Mouse (Mus musculus) stomach, embryonic 16.5 days (tissue): Measurements from ENCODE around the gene Arvcf. TPM values are rescaled to one million over a fixed set of nuclear protein-coding genes. Genes with fewer than 3 reads are reported as not detected.
A peak's percentile ranks its signal among the peaks of the same experiment; 100 is the strongest.

Source experiments
- ATAC-seq: fragments of 200-750 bp; cut with Nextera tagmentation; 2 replicates; pipeline ENCODE4 v1.8.0; 2017; ENCODE audit warnings: moderate number of reproducible peaks, moderate TSS enrichment; ENCODE audit not compliant: insufficient read depth, low FRiP score
- H3K27ac ChIP-seq: fragments of 300-500 bp; sonication (generic); 2 replicates; pipeline ENCODE4 v1.5.1; 2014; ENCODE audit warnings: low read length
- H3K27me3 ChIP-seq: fragments of 300-500 bp; sonication (generic); 2 replicates; pipeline ENCODE4 v1.6.1; 2014; ENCODE audit warnings: low read length, control low read depth, mixed read lengths; ENCODE audit not compliant: control insufficient read depth, insufficient read depth
- H3K36me3 ChIP-seq: fragments of 300-500 bp; sonication (generic); 2 replicates; pipeline ENCODE4 v1.6.1; 2014; ENCODE audit warnings: low read length; ENCODE audit not compliant: control insufficient read depth, insufficient read depth
- H3K4me1 ChIP-seq: fragments of 300-500 bp; sonication (generic); 2 replicates; pipeline ENCODE4 v1.6.1; 2014; ENCODE audit warnings: low read length, control low read depth, mixed read lengths; ENCODE audit not compliant: control insufficient read depth, insufficient read depth
- H3K4me2 ChIP-seq: fragments of 300-500 bp; sonication (generic); 2 replicates; pipeline ENCODE4 v1.6.1; 2014; ENCODE audit warnings: low read depth, low read length, mixed read lengths
- H3K4me3 ChIP-seq: fragments of 300-500 bp; sonication (generic); replicated peaks from 2 replicates; pipeline ENCODE4 v1.5.1; 2014; ENCODE audit warnings: mild to moderate bottlenecking, low read length
- H3K9ac ChIP-seq: fragments of 300-500 bp; sonication (generic); 2 replicates; pipeline ENCODE4 v1.6.1; 2014; ENCODE audit warnings: low read length
- H3K9me3 ChIP-seq: fragments of 300-500 bp; sonication (generic); replicated peaks from 2 replicates; pipeline ENCODE4 v1.6.1; 2016; ENCODE audit warnings: low read length, control low read depth; ENCODE audit not compliant: control insufficient read depth
- WGBS: fragments of 180-500 bp; shearing (Covaris S2); extraction: QIAGEN DNeasy Blood & Tissue Kit; methylation state at CpG from one replicate; pipeline ENCODE4 v1.1.7; 2014; 5-methylcytosine and 5-hydroxymethylcytosine counted together
- polyA plus RNA-seq: library from polyadenylated mRNA; unstranded; fragments of >200 nt; fragmentation: Nextera tagmentation; extraction: Ambion mirVana; gene quantifications from 2 replicates; pipeline ENCODE4 v1.2.1, GENCODE M21; 2015

Gene Arvcf
- polyA plus RNA-seq, 1 experiment from 2014 or later = 25.3 TPM

- WGBS = 1% methylated on average over 28 of the region's 28 CpGs
- Histone ChIP-seq H3K9me3 (no peaks in the 10 kb centered on the region), H3K9ac (peak overlapping the region; percentile 79), H3K4me1 (peaks cover 16% of the 10 kb centered on the region), H3K27ac (no peak overlapping the region), H3K36me3 (no peaks in the 10 kb centered on the region), H3K27me3 (peaks cover 9% of the 10 kb centered on the region; the same call in 1 of the 2 replicates), H3K4me2 (peak overlapping the region; percentile 100), H3K4me3 (peak overlapping the region; percentile 73)
- no peak; the same call in 1 of the 2 replicates for ATAC-seq
Observed at GRCm38 (mm10) chr16:18348601-18349175, 706 bp downstream of the Arvcf start.

GRCm38 (mm10) chr16:18349761-18350325 is 1.9 kb downstream of the Arvcf start:
- 79% methylated on average over 12 of the region's 12 CpGs for WGBS
- Histone ChIP-seq H3K27ac (no peak overlapping the region), H3K4me1 (peaks cover 11% of the 10 kb centered on the region), H3K4me2 (no peak overlapping the region), H3K9ac (no peak overlapping the region), H3K4me3 (no peak overlapping the region), H3K36me3 (no peaks in the 10 kb centered on the region), H3K9me3 (no peaks in the 10 kb centered on the region), H3K27me3 (peaks cover 9% of the 10 kb centered on the region; the same call in 1 of the 2 replicates)
- ATAC-seq = no peak

- Histone ChIP-seq H3K36me3 (no peaks in the 10 kb centered on the region), H3K4me3 (no peak overlapping the region), H3K27ac (no peak overlapping the region), H3K27me3 (peaks cover 9% of the 10 kb centered on the region; the same call in 1 of the 2 replicates), H3K9me3 (no peaks in the 10 kb centered on the region), H3K4me1 (peaks cover 8% of the 10 kb centered on the region), H3K9ac (no peak overlapping the region), H3K4me2 (no peak overlapping the region)
- 61% methylated on average over 5 of the region's 5 CpGs for WGBS
- ATAC-seq = no peak
Observed at GRCm38 (mm10) chr16:18351313-18352055, 3.5 kb downstream of the Arvcf start.

GRCm38 (mm10) chr16:18353106-18353505 is 5.1 kb downstream of the Arvcf start:
- peaks cover 4% of the 10 kb centered on the region; the same call in 1 of the 2 replicates for H3K4me1 ChIP-seq
- no peak overlapping the region for H3K4me2 ChIP-seq
- no peaks in the 10 kb centered on the region for H3K36me3 ChIP-seq
- no peak overlapping the region for H3K9ac ChIP-seq
- peaks cover 9% of the 10 kb centered on the region; the same call in 1 of the 2 replicates for H3K27me3 ChIP-seq
- 76% methylated on average over 1 of the region's 1 CpGs for WGBS
- no peaks in the 10 kb centered on the region for H3K9me3 ChIP-seq
- no peak for ATAC-seq
- H3K27ac ChIP-seq = no peak overlapping the region
- H3K4me3 ChIP-seq = no peak overlapping the region

- Histone ChIP-seq H3K4me2 (no peak overlapping the region), H3K27me3 (no peaks in the 10 kb centered on the region), H3K36me3 (no peaks in the 10 kb centered on the region), H3K27ac (no peak overlapping the region), H3K9ac (no peak overlapping the region), H3K4me3 (no peak overlapping the region), H3K9me3 (no peaks in the 10 kb centered on the region), H3K4me1 (no peaks in the 10 kb centered on the region)
- WGBS = 71% methylated on average over 1 of the region's 1 CpGs
- no peak for ATAC-seq
Observed at GRCm38 (mm10) chr16:18356961-18357360, 9.0 kb downstream of the Arvcf start.

DNA sequence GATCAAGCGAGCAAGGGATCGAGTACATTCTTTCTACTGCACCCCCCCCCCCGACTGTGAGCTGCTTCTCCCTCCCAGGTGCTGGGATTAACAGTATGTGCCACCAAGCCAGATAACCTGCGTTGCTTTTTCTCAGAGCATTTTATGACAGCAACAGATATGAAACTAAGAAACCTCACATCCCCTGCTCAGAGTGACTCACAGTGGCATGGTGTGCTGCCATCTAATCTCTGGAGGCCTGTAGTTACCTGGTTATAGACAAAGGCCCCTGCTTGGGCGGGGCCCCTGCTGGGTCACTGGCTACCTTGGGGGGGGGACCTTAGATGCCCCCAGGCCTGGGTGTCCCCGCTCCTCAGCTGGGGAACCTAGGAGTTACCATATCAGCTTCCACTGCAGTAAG is 10.0 kb downstream of the Arvcf start:
- Histone ChIP-seq H3K27ac (no peak overlapping the region), H3K4me2 (no peak overlapping the region), H3K4me1 (no peaks in the 10 kb centered on the region), H3K9ac (no peak overlapping the region), H3K36me3 (no peaks in the 10 kb centered on the region), H3K9me3 (no peaks in the 10 kb centered on the region), H3K4me3 (no peak overlapping the region), H3K27me3 (no peaks in the 10 kb centered on the region)
- ATAC-seq = no peak
- WGBS = 80% methylated on average over 6 of the region's 6 CpGs

- no peak overlapping the region for H3K4me2 ChIP-seq
- H3K9me3 ChIP-seq = no peaks in the 10 kb centered on the region
- peak; percentile 58 for ATAC-seq
- no peaks in the 10 kb centered on the region for H3K36me3 ChIP-seq
- H3K9ac ChIP-seq = no peak overlapping the region
- H3K27me3 ChIP-seq = no peaks in the 10 kb centered on the region
- no peak overlapping the region for H3K27ac ChIP-seq
- no peak overlapping the region for H3K4me3 ChIP-seq
- 67% methylated on average over 6 of the region's 6 CpGs for WGBS
- no peaks in the 10 kb centered on the region for H3K4me1 ChIP-seq
Observed at GRCm38 (mm10) chr16:18360151-18360805, 12.3 kb downstream of the Arvcf start.

DNA sequence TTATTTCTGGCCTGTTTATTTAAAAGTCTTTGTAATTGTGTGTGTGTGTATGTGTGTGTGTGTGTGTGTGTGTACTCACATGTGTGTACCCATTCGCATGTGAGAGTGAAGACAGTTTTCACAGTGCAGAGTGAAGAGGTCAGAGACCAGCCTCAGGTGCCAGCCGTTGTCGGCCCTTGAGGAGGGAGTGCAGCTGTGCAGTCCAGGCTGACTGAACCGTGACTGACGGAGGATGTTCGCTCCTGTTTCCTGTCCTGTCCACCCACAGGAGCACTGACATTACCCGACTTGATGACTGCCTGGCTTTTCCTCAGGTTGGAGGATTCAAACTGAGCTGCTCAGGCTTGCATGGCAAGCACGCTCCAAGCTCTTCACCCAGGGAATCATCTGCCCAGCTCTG is 15.0 kb downstream of the Arvcf start:
- no peak for ATAC-seq
- 67% methylated on average over 8 of the region's 8 CpGs for WGBS
- H3K4me2 ChIP-seq = no peak overlapping the region

GRCm38 (mm10) chr16:18366849-18367248 is 18.9 kb downstream of the Arvcf start:
- Histone ChIP-seq H3K4me2 (no peak overlapping the region), H3K4me1 (no peaks in the 10 kb centered on the region), H3K36me3 (no peaks in the 10 kb centered on the region), H3K27ac (no peak overlapping the region), H3K9me3 (no peaks in the 10 kb centered on the region), H3K27me3 (no peaks in the 10 kb centered on the region), H3K4me3 (no peak overlapping the region), H3K9ac (no peak overlapping the region)
- 83% methylated on average over 4 of the region's 4 CpGs for WGBS
- ATAC-seq = no peak

More for the DNA sequence above, 15.0 kb downstream of the Arvcf start:
- Histone ChIP-seq H3K27ac (no peak overlapping the region), H3K9me3 (no peaks in the 10 kb centered on the region), H3K36me3 (no peaks in the 10 kb centered on the region), H3K4me1 (no peaks in the 10 kb centered on the region), H3K9ac (no peak overlapping the region), H3K4me3 (no peak overlapping the region), H3K27me3 (no peaks in the 10 kb centered on the region)
